Mouse (Mus musculus): ENCODE measurements at regions not wholly inside any gene's neighbourhood (a gene's known extent, or its start where the extent isn't known, plus 50 kb on each side); places are given as distances from the start of the nearest gene placed in this dataset.
A peak's percentile ranks its signal among the peaks of the same experiment; 100 is the strongest.

DNA sequence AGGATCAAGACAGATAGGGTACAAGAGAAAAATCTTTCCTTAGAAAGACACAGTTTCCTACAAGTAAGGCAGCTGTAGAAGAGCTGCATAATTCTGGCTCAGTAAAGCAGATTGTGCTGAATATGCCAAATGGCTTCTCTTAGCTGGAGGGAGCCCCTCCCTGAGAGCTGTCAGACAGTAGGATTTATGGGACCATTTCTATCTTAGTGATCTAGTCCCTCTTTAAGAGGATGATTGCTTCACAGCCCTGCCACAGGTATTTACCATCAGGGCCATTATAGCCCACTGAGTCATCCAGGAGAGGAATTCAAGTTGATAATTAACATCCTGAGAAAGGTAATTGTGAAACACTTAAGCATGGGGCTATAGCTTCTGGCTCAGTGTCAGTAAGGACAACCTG, 101.5 kb upstream of the Cypt1 start:
- no peak overlapping the region for H3K4me2 ChIP-seq (ENCODE audit: low read depth, low read length)
- no peak overlapping the region for H3K9ac ChIP-seq (ENCODE audit: low read length)
- ATAC-seq (replicated peaks; ENCODE audit: extremely low read depth, insufficient read depth, low FRiP score): no peak
- H3K9me3 ChIP-seq (replicated peaks; ENCODE audit: control insufficient read depth, low read length): no peaks in the 10 kb centered on the region
- no peaks in the 10 kb centered on the region for H3K36me3 ChIP-seq (ENCODE audit: control insufficient read depth, insufficient read depth)
- H3K27ac ChIP-seq (ENCODE audit: low read length): no peak overlapping the region
- H3K4me1 ChIP-seq (ENCODE audit: control insufficient read depth, insufficient read depth, low read length): no peaks in the 10 kb centered on the region
- no peak overlapping the region for H3K4me3 ChIP-seq (ENCODE audit: low read length)
- no peaks in the 10 kb centered on the region for H3K27me3 ChIP-seq (ENCODE audit: control insufficient read depth, insufficient read depth, low read length)

DNA sequence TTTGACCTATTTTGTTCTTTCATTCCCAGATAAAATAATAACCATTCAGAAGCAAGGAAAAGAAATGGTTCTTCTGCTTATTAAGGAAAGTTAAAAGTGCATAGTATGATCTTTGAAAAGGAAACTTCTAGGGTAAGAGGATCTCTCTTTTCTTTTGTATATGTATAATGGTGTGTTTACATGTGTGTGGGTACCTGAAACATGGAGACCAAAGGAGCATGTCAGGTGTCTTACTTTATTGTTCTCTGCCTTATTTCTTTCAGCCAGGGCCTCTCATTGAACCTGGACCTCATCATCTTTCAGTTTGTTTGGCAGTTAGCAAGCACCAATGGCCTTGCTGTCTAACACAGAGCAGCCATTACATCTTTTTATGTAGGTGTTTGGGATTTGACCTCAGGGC, 101.0 kb upstream of the Cypt1 start:
- H3K27me3 ChIP-seq (ENCODE audit: control insufficient read depth, insufficient read depth, low read length): no peaks in the 10 kb centered on the region
- no peaks in the 10 kb centered on the region for H3K9me3 ChIP-seq (replicated peaks; ENCODE audit: control insufficient read depth, low read length)
- H3K9ac ChIP-seq (ENCODE audit: low read length): no peak overlapping the region
- H3K36me3 ChIP-seq (ENCODE audit: control insufficient read depth, insufficient read depth): no peaks in the 10 kb centered on the region
- no peak for ATAC-seq (replicated peaks; ENCODE audit: extremely low read depth, insufficient read depth, low FRiP score)
- no peak overlapping the region for H3K27ac ChIP-seq (ENCODE audit: low read length)
- H3K4me3 ChIP-seq (ENCODE audit: low read length): no peak overlapping the region
- H3K4me1 ChIP-seq (ENCODE audit: control insufficient read depth, insufficient read depth, low read length): no peaks in the 10 kb centered on the region
- no peak overlapping the region for H3K4me2 ChIP-seq (ENCODE audit: low read depth, low read length)

DNA sequence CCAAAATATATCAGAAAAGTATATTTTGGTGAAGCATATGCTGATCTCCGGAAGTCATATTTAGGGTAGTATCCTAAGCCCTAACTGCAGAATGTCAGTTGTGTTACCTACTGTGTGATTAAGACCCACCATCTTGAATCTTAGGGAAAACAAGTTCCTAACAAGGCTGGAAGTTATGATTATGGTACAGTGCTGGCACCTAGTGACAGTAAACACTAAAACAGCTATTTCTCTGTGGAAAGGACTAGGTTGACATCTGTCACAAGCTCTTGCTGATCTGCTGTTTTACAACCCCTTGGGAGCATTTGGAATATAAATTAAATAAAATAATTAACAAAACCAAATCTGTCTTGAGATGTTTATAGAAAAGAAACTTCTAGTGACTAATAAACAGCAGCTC, 84.6 kb upstream of the Cypt1 start:
- Histone ChIP-seq H3K4me3 (ENCODE audit: low read length) (no peak overlapping the region), H3K4me1 (ENCODE audit: control insufficient read depth, insufficient read depth, low read length) (no peaks in the 10 kb centered on the region), H3K9ac (ENCODE audit: low read length) (no peak overlapping the region), H3K9me3 (replicated peaks; ENCODE audit: control insufficient read depth, low read length) (no peaks in the 10 kb centered on the region), H3K27ac (ENCODE audit: low read length) (no peak overlapping the region), H3K27me3 (ENCODE audit: control insufficient read depth, insufficient read depth, low read length) (no peaks in the 10 kb centered on the region), H3K36me3 (ENCODE audit: control insufficient read depth, insufficient read depth) (no peaks in the 10 kb centered on the region), H3K4me2 (ENCODE audit: low read depth, low read length) (no peak overlapping the region)
- WGBS: 71% methylated on average over 1 of the region's 1 CpGs
- ATAC-seq (replicated peaks; ENCODE audit: extremely low read depth, insufficient read depth, low FRiP score): no peak

DNA sequence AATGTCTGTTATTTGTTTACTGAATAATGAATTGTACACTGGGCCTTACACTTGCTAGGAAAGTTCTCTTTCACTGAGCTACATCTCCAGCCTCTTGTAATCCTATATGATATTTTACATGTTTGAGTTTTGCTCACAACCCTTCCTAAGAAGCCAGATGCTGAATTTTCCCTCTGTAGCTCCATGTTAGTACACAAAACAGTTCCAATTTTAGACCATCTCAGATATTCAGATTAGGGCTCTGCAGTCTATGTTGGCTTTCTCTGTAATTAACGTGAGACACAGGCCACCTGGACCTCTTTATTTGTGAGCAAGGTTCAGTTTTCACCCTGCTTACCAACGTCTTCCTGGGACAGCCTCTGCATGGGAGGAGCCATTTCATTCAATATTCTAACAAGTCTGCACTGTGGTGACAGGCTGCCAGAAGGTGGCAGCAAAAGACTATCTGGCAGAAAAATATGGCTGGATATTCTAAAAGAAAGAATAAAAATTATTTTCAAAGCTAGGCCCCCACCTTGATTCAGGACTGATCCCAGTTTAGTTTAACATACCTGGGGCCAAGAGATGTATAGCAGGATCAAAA, 72.1 kb upstream of the Cypt1 start:
- WGBS: 1% methylated on average over 2 of the region's 2 CpGs
- no peaks in the 10 kb centered on the region for H3K27me3 ChIP-seq (ENCODE audit: control insufficient read depth, insufficient read depth, low read length)
- ATAC-seq (replicated peaks; ENCODE audit: extremely low read depth, insufficient read depth, low FRiP score): no peak
- H3K4me1 ChIP-seq (ENCODE audit: control insufficient read depth, insufficient read depth, low read length): no peaks in the 10 kb centered on the region
- no peak overlapping the region for H3K9ac ChIP-seq (ENCODE audit: low read length)
- no peaks in the 10 kb centered on the region for H3K36me3 ChIP-seq (ENCODE audit: control insufficient read depth, insufficient read depth)
- no peak overlapping the region for H3K27ac ChIP-seq (ENCODE audit: low read length)
- H3K4me3 ChIP-seq (ENCODE audit: low read length): no peak overlapping the region
- peak overlapping the region; percentile 25; the same call in 1 of the 2 replicates for H3K4me2 ChIP-seq (ENCODE audit: low read depth, low read length)
- H3K9me3 ChIP-seq (replicated peaks; ENCODE audit: control insufficient read depth, low read length): no peaks in the 10 kb centered on the region
